Mouse (Mus musculus): Measurements from ENCODE around the gene 2900026A02Rik.

The 2900026A02Rik gene

GRCm38 (mm10) chr5:113212156-113212835, 8.7 kb downstream of the 2900026A02Rik start:
- DNase-seq (ENCODE audit: low spot score), result no peak

DNA sequence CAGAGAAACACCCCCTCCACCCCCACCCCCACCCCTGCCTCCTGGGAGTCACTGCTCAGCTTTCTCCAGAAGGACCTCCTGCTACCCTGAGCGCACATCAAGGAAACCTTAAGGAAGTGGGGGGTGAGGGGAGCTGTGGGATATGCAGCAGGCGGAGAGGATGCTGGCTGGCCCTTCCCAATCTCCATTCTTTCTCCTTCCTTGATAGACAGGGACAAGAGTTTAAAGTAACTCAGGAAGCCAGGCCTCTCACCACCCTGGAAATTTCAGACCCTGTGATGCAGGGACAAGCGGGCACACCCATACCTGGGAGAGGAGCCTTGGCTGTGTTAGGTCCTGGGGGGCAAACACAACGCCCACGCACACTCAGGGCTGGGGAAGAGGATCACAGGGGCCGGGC, 10.7 kb downstream of the 2900026A02Rik start:
- no peak for DNase-seq (ENCODE audit: low spot score)

GRCm38 (mm10) chr5:113209898-113210297, 11.1 kb downstream of the 2900026A02Rik start:
- DNase-seq (ENCODE audit: low spot score), result no peak

- no peak for DNase-seq (ENCODE audit: low spot score)
Observed at GRCm38 (mm10) chr5:113209401-113209750, 11.7 kb downstream of the 2900026A02Rik start.

DNA sequence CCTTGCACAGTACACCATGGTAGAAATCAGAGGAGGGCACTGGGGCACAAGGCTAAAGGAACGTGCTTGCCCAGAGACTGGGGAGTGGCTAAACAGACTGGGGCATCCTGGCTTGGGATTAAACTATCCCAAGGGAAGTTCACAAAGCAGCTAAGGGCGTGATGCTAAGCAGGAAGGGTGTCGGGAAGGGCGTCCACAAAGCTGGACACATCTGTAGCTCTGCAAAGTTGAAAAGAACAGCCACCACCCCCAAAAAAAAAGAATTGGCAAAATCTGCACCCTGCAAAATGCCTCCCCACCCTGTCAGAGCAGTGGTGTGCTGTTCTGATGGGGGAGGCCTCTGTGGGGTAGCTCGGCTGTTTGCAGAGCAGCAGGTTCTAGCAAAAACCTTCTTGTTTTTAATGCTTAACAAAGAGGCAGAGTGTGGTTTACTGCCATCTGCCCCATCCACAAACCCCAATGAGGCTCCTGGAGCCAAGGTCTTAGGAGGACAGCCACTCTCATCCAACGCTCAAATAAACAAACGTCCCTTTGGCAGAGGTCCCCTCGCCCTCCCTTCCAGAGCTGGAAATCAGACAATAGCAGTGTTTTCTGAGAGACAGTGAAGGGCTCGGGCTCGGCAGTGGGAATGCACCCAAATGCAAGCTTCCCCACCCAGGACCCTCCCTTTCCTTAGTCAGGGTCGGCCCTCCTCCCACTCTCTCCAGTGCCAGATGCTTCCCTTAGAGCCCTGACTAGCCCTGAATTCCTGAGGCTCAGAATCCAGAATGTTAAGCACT, 12.2 kb downstream of the 2900026A02Rik start:
- peak; percentile 62 for DNase-seq (ENCODE audit: low spot score)

DNA sequence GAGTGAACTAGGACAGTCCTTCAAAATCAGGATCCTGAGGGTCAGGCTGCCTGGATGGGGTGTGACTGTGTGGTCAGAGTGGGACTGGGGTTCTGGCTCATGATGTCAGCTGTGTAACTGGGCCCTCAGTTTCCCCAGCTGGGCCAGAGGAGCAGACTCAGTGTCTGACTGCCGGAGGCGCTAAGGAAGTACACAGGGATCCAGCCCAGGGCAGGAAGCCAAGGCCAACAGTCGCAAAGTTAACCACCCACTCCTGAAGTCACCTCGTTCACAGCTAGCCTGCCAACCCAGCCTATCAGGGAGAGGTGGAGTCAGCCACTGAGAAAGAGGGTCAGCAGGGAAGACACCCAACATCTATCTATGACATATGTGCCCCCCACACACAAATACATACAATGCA, 13.0 kb downstream of the 2900026A02Rik start:
- no peak for DNase-seq (ENCODE audit: low spot score)

DNA sequence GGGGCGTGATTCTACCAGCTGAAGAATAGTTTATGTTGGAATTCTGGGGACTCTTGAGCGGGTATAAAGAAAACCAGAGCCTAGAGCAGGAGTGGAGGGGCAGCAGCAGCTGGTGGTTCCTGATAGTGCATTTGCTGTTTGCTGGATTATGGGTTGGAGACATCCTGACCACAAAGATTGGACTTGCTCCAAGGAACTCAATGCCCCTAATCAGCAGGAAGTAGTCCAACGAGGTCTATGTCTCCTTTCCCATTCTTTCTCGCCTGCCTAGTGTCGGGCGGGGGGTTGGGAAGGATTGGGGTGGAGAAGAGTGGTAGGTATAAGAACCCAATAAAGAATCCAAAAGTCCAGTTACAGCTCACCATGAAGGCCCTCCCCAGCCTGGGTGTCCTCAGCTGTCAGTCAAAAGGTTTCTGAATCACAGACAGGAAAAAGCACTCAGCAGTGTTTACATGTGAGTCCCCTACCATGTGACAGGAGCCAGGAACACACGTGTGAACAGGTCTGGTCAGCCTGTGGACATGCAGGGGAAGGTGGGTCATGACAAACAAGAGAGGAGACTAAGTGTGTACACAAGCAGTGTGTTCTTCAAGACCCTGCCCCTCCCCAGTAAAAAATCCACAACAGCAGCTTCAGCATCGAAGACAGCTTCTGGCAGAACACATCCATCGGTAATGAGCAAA, 14.2 kb downstream of the 2900026A02Rik start:
- DNase-seq (ENCODE audit: low spot score), result no peak

GRCm38 (mm10) chr5:113204193-113204592, 16.8 kb downstream of the 2900026A02Rik start:
- no peak for DNase-seq (ENCODE audit: low spot score)

GRCm38 (mm10) chr5:113199772-113200134, 21.3 kb downstream of the 2900026A02Rik start:
- DNase-seq (ENCODE audit: low spot score), result no peak

GRCm38 (mm10) chr5:113199126-113199771, 21.8 kb downstream of the 2900026A02Rik start:
- no peak for DNase-seq (ENCODE audit: low spot score)

DNA sequence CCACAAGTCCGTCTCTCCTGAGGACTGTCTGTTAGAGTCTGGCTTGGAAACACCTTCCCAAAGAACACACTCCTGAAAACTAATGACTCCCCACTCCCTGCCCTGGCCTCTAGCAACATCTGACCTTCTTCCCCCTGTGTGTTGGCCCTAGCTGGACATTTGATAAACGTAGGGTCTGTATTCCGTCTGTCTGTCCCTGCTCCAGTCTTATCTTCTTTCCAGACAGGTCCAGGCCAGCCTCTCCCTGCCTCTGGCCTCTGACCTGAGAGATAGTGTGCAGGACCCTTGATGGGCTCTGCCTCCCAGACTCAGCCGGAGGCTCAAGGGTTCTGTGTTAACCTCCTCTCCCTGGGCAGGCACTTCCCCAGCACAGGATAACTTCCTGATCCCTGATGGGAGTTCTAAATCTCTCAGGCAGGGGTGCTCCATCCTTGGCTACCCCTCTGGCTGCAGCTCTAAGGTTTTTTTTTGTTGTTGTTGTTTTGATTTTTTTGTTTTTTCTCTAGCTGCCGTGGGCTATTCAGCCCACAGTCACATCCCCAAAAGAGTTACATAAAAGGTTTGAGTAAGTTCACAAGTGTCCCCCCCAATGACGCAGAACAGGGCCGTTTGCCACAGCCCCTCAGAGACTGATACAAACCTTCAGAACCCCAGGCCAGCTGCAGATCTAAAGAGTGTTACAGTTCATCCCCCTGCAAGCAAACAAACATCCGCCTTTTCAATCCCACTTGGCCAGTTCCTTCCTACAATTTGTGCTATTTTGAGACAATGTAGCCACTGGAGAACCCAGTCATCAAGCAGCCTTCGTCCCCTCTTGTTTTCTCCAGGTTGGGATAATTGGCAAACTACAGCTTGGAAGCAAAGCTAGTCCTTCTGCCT, 23.9 kb downstream of the 2900026A02Rik start:
- DNase-seq (ENCODE audit: low spot score), result no peak

- DNase-seq (ENCODE audit: low spot score), result no peak
Observed at GRCm38 (mm10) chr5:113195907-113196306, 25.1 kb downstream of the 2900026A02Rik start.

GRCm38 (mm10) chr5:113195451-113195850, 25.6 kb downstream of the 2900026A02Rik start:
- no peak for DNase-seq (ENCODE audit: low spot score)

DNA sequence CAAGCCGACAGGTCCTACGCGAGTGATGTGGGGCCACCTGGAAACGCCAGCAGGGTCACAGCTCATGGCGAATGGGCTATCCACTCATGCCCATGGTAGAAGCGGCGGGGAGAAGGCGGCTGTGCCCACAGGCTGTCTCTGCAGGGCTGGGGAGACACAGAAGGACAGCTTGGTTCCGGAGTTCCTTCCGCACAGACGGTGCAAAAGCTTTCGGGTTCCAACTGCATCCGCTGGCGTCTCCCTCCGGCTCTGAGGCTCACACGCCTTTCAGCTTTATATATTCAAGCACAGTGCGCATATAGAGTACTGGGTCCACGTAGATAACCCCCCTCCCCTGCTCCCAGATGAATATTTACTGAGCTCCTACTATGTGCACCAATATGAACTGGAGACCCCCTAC, 27.3 kb downstream of the 2900026A02Rik start:
- no peak for DNase-seq (ENCODE audit: low spot score)

- no peak for DNase-seq (ENCODE audit: low spot score)
Observed at GRCm38 (mm10) chr5:113191901-113192300, 29.1 kb downstream of the 2900026A02Rik start.

- no peak for DNase-seq (ENCODE audit: low spot score)
Observed at GRCm38 (mm10) chr5:113190558-113190957, 30.5 kb downstream of the 2900026A02Rik start.

GRCm38 (mm10) chr5:113181441-113181840, 39.6 kb downstream of the 2900026A02Rik start:
- DNase-seq (ENCODE audit: low spot score), result no peak

GRCm38 (mm10) chr5:113180755-113181154, 40.3 kb downstream of the 2900026A02Rik start:
- no peak for DNase-seq (ENCODE audit: low spot score)

DNA sequence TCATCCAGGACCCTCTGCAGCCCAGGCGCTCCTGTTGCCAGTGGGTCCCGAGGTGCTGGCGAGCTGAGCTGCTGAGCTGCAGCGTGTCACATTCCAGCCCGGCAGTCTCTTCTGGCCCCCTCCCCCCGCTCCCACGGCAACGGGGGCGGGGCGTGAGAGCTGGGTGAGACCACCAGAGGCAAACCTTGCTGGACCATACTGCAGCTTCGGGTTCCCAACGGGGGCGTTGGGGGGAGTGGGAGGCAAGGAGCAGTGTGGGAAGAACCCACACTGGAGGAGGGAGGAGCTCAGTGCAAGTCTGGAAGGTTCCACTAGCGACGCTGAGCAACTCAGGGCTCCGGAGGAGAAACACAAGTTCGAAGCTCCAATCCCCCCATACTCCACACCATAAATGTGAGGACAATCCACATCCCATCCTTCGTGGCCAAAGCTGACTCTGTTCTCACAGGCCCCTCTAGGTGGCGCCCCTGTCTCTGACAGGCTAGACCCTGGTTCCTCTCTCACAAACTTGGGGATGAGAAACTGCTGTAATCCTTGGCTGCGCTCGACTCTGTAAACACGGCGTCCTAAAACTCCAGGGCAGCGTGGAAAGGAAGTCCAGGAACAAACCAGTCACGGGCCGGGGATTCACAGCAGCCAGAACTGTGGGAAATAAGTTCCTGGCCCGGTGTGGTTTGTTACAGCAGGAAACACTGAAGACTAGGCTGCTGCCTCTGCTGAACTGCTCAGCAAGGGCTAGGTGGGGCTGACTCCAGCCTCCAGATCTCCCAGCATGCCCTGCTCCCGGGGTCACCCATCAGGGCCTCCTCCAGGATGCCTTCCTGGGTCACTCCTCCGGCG, 41.0 kb downstream of the 2900026A02Rik start:
- peak; percentile 87 for DNase-seq (ENCODE audit: low spot score)

DNA sequence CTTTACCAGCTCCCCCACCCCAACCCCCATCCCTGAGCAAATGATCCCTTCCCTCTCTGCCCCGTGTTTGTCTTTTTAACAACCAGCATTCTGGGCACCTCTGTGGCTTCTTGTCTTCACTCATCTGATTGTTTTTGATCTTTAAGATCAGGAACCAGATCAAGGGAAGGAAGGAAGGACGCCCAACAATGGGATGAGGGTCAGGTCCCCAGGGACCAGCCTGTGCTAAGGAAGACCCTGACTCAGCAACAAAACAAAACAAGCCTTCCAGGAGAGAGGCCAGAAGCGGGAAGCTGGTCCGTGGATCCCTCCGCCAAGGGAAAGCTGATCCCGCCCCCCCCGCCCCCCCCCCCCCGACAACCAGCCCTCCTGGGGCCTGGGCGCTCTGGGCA, 41.6 kb downstream of the 2900026A02Rik start:
- DNase-seq (ENCODE audit: low spot score), result no peak

- no peak for DNase-seq (ENCODE audit: low spot score)
Observed at GRCm38 (mm10) chr5:113175976-113176375, 45.1 kb downstream of the 2900026A02Rik start.
